Mouse (Mus musculus) lung, adult 2 months (tissue): ENCODE results near the gene Zranb1.

Experiments used
- CTCF ChIP-seq: fragments of 200-500 bp; IDR thresholded peaks from 2 replicates; pipeline ENCODE4 v1.5.1; 2011; ENCODE audit warnings: mild to moderate bottlenecking, low read length, control low read depth; ENCODE audit not compliant: insufficient read depth
- POLR2A ChIP-seq: fragments of 200-500 bp; IDR thresholded peaks from 2 replicates; pipeline ENCODE4 v1.6.1; 2011; ENCODE audit warnings: low read depth, mild to moderate bottlenecking, control low read depth, low read length, borderline replicate concordance; ENCODE audit errors: extremely low read depth

GRCm38 (mm10) chr7:132991240-132991900, 60.4 kb downstream of the Zranb1 start:
- TF ChIP-seq POLR2A (no peak), CTCF (no peak)
